Mouse (Mus musculus) heart, embryonic 10.5 days (tissue): ENCODE data around the gene Oaf. TPM values are rescaled to one million over a fixed set of nuclear protein-coding genes. Genes with fewer than 3 reads are reported as not detected.

Source experiments
- DNase-seq: peaks from one replicate; pipeline ENCODE4 v3.0.0-alpha.2; 2017; ENCODE audit warnings: low spot score
- H3K27ac ChIP-seq: fragments of 300-500 bp; sonication (generic); 2 replicates; pipeline ENCODE4 v1.5.1; 2016; ENCODE audit warnings: mild to moderate bottlenecking
- H3K27me3 ChIP-seq: fragments of 300-500 bp; sonication (generic); 2 replicates; pipeline ENCODE4 v1.6.1; 2016; ENCODE audit warnings: mild to moderate bottlenecking; ENCODE audit not compliant: poor library complexity, insufficient read depth, severe bottlenecking
- H3K36me3 ChIP-seq: fragments of 300-500 bp; sonication (generic); 2 replicates; pipeline ENCODE4 v1.6.1; 2016; ENCODE audit warnings: mild to moderate bottlenecking, moderate library complexity
- H3K4me1 ChIP-seq: fragments of 300-500 bp; sonication (generic); 2 replicates; pipeline ENCODE4 v1.6.1; 2016; ENCODE audit warnings: mild to moderate bottlenecking
- H3K4me3 ChIP-seq: fragments of 300-500 bp; sonication (generic); 2 replicates; pipeline ENCODE4 v1.5.1; 2016; ENCODE audit warnings: mild to moderate bottlenecking, moderate library complexity
- H3K9me3 ChIP-seq: fragments of 300-500 bp; sonication (generic); 2 replicates; pipeline ENCODE4 v1.6.1; 2016; ENCODE audit warnings: mild to moderate bottlenecking, moderate library complexity
- WGBS: fragments of 180-500 bp; shearing (Covaris S2); methylation state at CpG from one replicate; pipeline ENCODE4 v1.1.7; 2016; 5-methylcytosine and 5-hydroxymethylcytosine counted together
- polyA plus RNA-seq: library from polyadenylated mRNA; unstranded; fragments of >200 nt; fragmentation: Nextera tagmentation; extraction: Ambion mirVana; gene quantifications from 2 replicates; pipeline ENCODE4 v1.2.1, GENCODE M21; 2016

The Oaf gene
- polyA plus RNA-seq = 31.1 and 39.8 TPM in 2 replicates

DNA sequence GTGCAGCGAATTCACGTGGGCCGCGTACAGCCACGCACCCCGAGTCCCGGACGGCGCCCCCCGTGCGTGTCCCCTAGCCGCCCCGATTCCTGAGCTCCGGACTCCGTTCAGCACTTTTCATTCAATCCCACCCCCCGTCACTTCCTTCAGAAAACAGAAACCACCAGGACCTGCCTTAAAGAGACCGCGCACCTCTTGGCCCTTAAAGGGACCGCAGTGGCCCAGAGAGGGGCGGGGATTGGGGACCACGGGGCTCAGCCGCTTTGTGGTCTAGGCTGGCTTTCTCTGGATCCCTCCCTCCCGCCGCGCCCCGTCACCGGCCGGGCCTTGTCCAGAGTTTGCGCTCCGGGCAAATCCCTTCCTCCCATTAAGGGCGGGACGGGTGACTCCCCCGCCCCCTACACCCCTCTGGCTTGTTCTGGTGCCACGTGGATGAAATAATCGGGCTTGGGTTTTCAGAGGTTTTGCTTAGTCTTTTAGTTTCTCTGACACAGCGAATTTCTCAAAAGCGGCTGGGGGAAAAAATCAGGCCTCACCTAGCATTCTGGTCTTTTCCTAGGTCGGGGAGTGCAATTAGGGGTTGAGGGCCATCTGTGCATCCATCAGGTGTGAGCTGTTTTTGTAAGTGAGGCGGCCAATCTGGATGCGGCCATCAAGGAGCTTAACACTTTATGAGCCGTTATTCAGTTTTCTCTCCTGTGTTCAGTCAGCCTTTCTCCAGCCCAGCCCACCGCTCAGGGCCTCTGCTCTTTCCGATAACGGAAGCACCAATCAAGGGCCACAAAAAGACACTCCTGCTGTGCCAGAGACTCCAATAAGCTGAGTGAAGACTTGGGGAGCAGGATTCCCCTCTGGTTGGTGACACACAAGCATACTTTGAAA lies at the start of gene Oaf:
TSS of gene Oaf (minus strand) at position 200 of the 882 bp plus-strand sequence.
- no peaks in the 10 kb centered on the region for H3K27me3 ChIP-seq
- H3K36me3 ChIP-seq = 0 out of 2 replicates have a peak, but pooled peaks cover 2% of the 10 kb centered on the region
- H3K27ac ChIP-seq = peak within 1 kb of the TSS; percentile 95
- DNase-seq = peak; percentile 95
- no peaks in the 10 kb centered on the region for H3K9me3 ChIP-seq
- 1% methylated on average over 44 of the region's 44 CpGs for WGBS
- H3K4me1 ChIP-seq = peaks cover 71% of the 10 kb centered on the region
- H3K4me3 ChIP-seq = peak within 1 kb of the TSS; percentile 95

DNA sequence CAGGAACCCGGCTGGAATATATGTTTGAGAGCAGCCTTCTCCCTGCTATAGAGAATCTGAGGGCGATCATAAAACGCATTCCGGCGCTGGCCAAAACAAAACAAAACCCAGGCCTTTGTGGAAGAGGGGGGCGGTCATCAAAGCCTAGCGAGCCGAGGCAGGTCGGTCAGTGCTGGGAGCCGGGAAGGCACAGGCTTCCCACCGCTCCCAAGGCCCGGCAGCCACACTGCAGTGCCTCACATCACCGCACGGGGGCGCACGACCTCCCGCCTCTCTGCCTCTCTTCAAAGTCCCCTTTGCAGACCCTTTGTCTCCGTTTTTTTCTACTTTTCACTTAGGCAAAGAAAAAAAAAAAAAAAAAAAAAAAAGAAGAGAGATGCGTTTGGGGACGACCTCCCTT lies 47.2 kb upstream of the Oaf start:
- DNase-seq = peak; percentile 87

GRCm38 (mm10) chr9:43285281-43285680 lies 45.6 kb upstream of the Oaf start:
- H3K27ac ChIP-seq = no peak overlapping the region
- no peaks in the 10 kb centered on the region for H3K36me3 ChIP-seq
- peaks cover 50% of the 10 kb centered on the region for H3K27me3 ChIP-seq
- H3K9me3 ChIP-seq = no peaks in the 10 kb centered on the region
- H3K4me3 ChIP-seq = no peak overlapping the region
- 80% methylated on average over 4 of the region's 4 CpGs for WGBS
- no peak for DNase-seq
- H3K4me1 ChIP-seq = peaks cover 6% of the 10 kb centered on the region

More for the DNA sequence above, 47.2 kb upstream of the Oaf start:
- peaks cover 39% of the 10 kb centered on the region for H3K27me3 ChIP-seq
- 2% methylated on average over 20 of the region's 20 CpGs for WGBS
- no peaks in the 10 kb centered on the region for H3K9me3 ChIP-seq
- peak overlapping the region; percentile 36; the same call in 1 of the 2 replicates for H3K27ac ChIP-seq
- peaks cover 6% of the 10 kb centered on the region for H3K4me1 ChIP-seq
- peak overlapping the region; percentile 40 for H3K4me3 ChIP-seq
- no peaks in the 10 kb centered on the region for H3K36me3 ChIP-seq

DNA sequence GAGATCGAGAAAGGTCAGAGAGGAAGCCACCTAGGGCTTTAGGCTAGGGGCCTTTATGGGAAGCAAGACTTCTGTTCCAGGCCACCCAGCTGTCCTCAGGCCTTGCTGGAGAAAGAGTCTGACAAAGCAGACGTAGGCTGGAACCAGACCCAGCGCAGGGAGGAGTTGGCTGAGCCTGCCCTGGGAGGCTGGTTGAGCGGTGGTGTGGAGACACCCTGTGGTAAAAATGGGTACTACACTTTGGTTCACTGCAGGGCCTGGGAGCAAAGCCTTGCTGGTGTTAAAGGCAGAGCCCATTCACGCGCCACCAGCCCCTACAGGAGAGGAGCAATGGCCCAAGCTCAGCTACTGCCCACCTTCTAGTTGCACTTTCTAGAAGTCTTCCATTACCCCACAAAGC lies 44.6 kb upstream of the Oaf start:
- Histone ChIP-seq H3K27me3 (peaks cover 50% of the 10 kb centered on the region), H3K4me1 (peaks cover 6% of the 10 kb centered on the region), H3K36me3 (no peaks in the 10 kb centered on the region), H3K27ac (peak overlapping the region; percentile 36; the same call in 1 of the 2 replicates), H3K4me3 (no peak overlapping the region), H3K9me3 (no peaks in the 10 kb centered on the region)
- WGBS = 6% methylated on average over 6 of the region's 6 CpGs
- peak; percentile 91 for DNase-seq

DNA sequence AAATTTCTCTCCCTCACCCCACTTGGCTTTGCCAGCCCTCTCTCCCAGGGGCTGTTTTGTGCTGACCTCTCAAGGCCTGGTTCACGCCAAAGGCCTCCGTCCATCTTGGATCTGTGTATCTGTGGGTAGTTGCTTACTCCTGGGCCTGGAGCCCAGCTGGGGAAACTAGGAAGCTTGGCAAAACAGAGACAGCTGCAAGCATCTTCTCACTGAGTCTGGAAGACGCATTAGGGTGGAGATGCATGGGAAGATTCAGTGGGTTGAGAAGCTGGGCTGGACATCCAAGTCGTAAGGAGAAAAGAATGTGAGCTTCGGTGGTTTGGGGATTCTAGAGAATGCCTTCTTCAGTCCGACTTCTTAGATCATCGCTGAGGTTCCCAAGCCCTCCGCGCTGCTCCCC lies 34.0 kb upstream of the Oaf start:
- Histone ChIP-seq H3K4me3 (no peak overlapping the region), H3K36me3 (no peaks in the 10 kb centered on the region), H3K4me1 (peaks cover 24% of the 10 kb centered on the region), H3K27me3 (peaks cover 64% of the 10 kb centered on the region), H3K27ac (no peak overlapping the region), H3K9me3 (no peaks in the 10 kb centered on the region)
- DNase-seq = no peak
- WGBS = 61% methylated on average over 9 of the region's 9 CpGs

DNA sequence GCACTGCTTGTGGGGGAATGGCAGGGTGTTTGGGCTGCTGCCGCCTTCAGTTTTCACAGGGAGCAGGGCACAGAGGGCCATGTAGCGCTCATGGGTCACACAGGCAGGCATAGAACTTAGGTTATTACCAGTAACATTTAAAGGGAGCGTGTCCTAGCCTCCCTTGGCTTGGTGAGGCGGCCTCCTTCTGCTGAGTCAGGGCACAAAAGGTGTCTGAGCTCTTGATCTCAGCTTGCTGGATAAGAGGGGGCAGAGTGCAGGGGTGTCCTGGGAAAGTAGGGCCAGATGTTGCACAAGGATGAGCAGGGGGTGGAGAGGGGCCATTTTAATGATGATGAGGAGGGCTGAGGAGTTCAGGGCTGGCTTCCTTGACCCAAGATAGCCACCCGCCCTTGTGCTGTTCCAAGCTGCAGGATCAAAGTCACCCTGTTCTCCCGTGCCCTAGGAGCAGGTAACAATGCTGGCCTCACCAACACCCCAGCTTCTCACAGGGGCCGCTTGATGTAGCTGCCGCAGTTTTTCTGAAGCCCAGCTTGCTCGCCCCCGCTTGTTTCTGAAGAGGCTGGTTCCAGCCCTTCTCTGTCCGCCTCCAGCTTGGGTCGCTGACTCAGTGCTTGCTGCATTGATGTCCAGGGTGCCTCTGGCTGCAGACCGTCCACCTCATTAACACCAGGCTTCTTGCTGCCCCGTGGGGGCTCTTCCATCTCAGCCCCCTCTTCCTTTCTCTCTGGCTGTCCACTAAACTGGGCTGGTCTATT lies 32.2 kb upstream of the Oaf start:
- WGBS = 52% methylated on average over 14 of the region's 14 CpGs
- Histone ChIP-seq H3K9me3 (no peaks in the 10 kb centered on the region), H3K4me1 (peaks cover 24% of the 10 kb centered on the region), H3K36me3 (no peaks in the 10 kb centered on the region), H3K4me3 (no peak overlapping the region), H3K27me3 (peaks cover 66% of the 10 kb centered on the region), H3K27ac (no peak overlapping the region; the same call in 1 of the 2 replicates)
- DNase-seq = no peak

GRCm38 (mm10) chr9:43270723-43271252 lies 31.1 kb upstream of the Oaf start:
- 2% methylated on average over 17 of the region's 17 CpGs for WGBS
- Histone ChIP-seq H3K36me3 (no peaks in the 10 kb centered on the region), H3K9me3 (no peaks in the 10 kb centered on the region), H3K27me3 (peaks cover 63% of the 10 kb centered on the region), H3K4me3 (peak overlapping the region; percentile 59), H3K4me1 (peaks cover 24% of the 10 kb centered on the region), H3K27ac (peak overlapping the region; percentile 64)
- no peak for DNase-seq

DNA sequence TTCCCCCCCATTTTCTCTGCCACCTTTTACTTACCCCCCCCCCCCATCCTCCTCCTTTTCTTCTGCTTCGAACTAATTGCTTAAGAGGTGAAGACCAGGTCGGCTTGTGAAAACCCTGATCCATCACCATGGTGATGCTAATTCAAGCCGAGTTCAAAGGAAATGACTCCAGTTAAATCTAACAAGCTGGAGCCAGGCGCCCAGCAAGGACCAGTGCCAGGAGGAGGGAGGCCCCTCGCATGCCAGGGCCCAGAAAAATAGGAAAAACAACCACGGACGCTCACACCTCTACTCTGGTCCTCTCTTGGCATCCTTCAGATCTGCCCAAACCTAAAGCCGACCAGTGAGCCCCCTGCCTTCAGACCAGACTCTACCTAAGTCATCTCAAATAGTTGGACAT lies 29.5 kb upstream of the Oaf start:
- Histone ChIP-seq H3K27ac (no peak overlapping the region), H3K36me3 (no peaks in the 10 kb centered on the region), H3K9me3 (no peaks in the 10 kb centered on the region), H3K4me1 (peaks cover 27% of the 10 kb centered on the region), H3K27me3 (peaks cover 56% of the 10 kb centered on the region), H3K4me3 (no peak overlapping the region)
- no peak for DNase-seq
- WGBS = 18% methylated on average over 8 of the region's 8 CpGs

DNA sequence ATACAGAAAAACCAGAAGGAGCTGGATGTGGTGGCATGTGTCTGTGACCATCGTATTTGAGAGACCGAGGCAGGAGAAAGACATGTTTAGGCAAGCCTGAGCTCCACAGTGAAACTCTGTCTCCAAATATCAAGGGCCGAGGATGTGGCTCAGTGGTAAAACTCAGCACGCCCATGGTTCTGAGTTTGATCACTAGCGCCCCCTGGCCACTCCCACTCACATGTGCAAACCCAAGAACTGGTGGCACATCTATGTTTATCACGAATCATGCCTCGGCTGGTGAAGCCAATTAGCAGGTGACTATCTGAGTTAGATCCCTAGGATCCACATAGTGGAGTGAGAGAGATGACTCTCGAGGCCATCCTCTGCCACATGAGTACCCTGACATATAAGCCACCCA lies 27.6 kb upstream of the Oaf start:
- H3K4me3 ChIP-seq = no peak overlapping the region
- no peaks in the 10 kb centered on the region for H3K36me3 ChIP-seq
- no peak overlapping the region for H3K27ac ChIP-seq
- peaks cover 38% of the 10 kb centered on the region for H3K27me3 ChIP-seq
- H3K4me1 ChIP-seq = peaks cover 41% of the 10 kb centered on the region
- H3K9me3 ChIP-seq = no peaks in the 10 kb centered on the region
- WGBS = 71% methylated on average over 8 of the region's 8 CpGs
- no peak for DNase-seq

DNA sequence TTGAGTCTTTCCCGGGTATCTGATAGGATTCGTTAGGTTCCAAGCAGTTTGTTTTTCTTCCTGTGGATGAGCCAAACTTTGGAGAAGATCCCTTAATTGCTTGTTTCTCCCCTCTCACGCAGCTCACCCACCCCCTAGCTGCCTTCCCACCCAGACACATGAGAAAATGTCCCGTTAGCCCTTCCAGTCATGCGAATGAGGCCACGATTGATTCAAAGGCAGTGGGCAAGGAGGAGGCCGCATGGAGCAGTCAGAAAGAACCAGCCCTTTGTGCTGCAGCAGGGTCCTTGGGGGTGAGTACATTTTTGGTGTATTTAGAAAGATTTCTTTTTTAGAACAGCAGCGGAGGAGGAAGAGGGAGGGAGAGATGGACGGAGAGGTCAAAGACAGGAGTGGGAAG lies 25.5 kb upstream of the Oaf start:
- peaks cover 16% of the 10 kb centered on the region for H3K27me3 ChIP-seq
- H3K4me3 ChIP-seq = no peak overlapping the region
- 60% methylated on average over 9 of the region's 9 CpGs for WGBS
- no peak for DNase-seq
- peaks cover 37% of the 10 kb centered on the region for H3K4me1 ChIP-seq
- H3K27ac ChIP-seq = no peak overlapping the region
- no peaks in the 10 kb centered on the region for H3K36me3 ChIP-seq
- H3K9me3 ChIP-seq = no peaks in the 10 kb centered on the region

GRCm38 (mm10) chr9:43263946-43264451 lies 24.3 kb upstream of the Oaf start:
- Histone ChIP-seq H3K4me3 (no peak overlapping the region), H3K9me3 (no peaks in the 10 kb centered on the region), H3K27ac (peak overlapping the region; percentile 80), H3K36me3 (no peaks in the 10 kb centered on the region), H3K4me1 (peaks cover 35% of the 10 kb centered on the region), H3K27me3 (peaks cover 4% of the 10 kb centered on the region)
- DNase-seq = no peak
- WGBS = 30% methylated on average over 11 of the region's 11 CpGs

DNA sequence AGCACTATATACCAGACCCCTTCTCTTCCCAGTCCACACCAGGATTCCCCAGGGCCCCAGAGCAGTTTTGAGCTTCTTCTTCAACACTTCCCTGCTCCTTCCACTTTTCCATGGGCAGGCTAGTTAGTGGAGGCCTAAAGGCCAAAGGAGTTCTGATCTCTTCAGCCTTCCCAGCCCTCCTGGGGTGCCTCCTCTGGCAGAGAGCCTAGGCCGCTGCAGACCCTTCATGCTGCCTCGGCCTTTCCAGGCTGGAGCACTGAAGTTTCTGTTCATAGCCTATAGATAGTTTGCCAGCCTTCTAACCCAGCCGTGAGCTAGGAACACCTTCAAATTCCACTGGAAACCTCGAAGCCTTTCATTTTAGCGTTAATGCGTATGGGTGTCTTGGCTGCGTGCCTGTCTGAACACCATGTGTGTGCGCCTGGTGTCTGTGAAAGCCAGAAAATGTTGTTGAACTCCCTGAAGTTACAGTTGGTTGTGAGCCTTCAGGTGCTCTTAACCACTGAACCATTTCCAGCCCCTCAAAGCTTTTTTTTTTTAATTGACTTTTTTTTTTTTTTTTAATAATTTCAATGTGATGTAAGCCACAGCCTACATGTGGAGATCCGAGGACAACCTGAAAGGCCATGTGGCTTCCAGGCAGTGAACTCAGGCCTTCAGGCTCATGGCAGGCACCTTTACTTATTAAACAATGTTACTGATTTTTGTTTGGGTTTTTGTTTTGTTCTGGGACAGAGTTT lies 23.3 kb upstream of the Oaf start:
- Histone ChIP-seq H3K4me1 (peaks cover 35% of the 10 kb centered on the region), H3K36me3 (no peaks in the 10 kb centered on the region), H3K27ac (peak overlapping the region; percentile 80; the same call in 1 of the 2 replicates), H3K27me3 (no peaks in the 10 kb centered on the region), H3K4me3 (no peak overlapping the region), H3K9me3 (no peaks in the 10 kb centered on the region)
- 80% methylated on average over 9 of the region's 9 CpGs for WGBS
- DNase-seq = no peak
